Mouse (Mus musculus): ENCODE data around the gene Il22ra1. TPM values are rescaled to one million over a fixed set of nuclear protein-coding genes. Genes with fewer than 3 reads are reported as not detected.

Gene Il22ra1
- polyA plus RNA-seq, 1 experiment from 2014 or later = 0.39 TPM

DNA sequence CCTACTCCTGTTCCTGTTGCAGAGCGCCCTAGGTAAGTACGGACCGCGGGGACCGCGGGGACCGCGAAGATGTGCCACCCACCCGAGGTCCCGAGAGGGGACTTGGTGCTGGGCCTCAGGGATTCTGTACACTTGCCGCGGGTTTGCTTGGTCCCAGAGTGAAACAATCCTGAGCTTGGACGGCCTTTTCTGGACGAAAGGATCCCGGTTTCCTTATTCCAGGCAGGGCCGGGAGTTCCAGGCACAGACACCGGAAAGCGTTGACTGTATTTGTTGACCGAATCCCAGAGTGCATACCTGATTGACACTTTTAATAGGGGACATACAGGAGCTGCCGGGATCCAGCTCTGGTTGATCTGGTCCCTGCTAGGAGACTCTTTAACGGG lies 41.4 kb upstream of the Il22ra1 start:
- TF ChIP-seq EP300 (IDR thresholded peaks at IDR 0.05; ENCODE audit: low read depth) (no peak), CTCF (IDR thresholded peaks at IDR 0.05; ENCODE audit: low read depth) (no peak)
- Histone ChIP-seq H3K4me3 (ENCODE audit: low read depth, low read length) (peak overlapping the region; percentile 65), H3K9me3 (ENCODE audit: low read length) (no peaks in the 10 kb centered on the region), H3K4me2 (ENCODE audit: low read depth, low read length) (peak overlapping the region; percentile 85), H3K9ac (replicated peaks) (peak overlapping the region; percentile 66), H3K36me3 (replicated peaks; ENCODE audit: insufficient read depth, low read length) (no peaks in the 10 kb centered on the region), H3K4me1 (ENCODE audit: insufficient read depth) (peaks cover 6% of the 10 kb centered on the region; the same call in 1 of the 2 replicates), H3K27ac (ENCODE audit: low read depth) (no peak overlapping the region; the same call in 1 of the 2 replicates), H3K27me3 (ENCODE audit: insufficient read depth, low read length) (peaks cover 54% of the 10 kb centered on the region)
- ATAC-seq (peak; percentile 16; the same call in 1 of the 2 replicates), DNase-seq (no peak)
- 2% methylated on average over 21 of the region's 21 CpGs for WGBS (ENCODE audit: insufficient replicate concordance)

DNA sequence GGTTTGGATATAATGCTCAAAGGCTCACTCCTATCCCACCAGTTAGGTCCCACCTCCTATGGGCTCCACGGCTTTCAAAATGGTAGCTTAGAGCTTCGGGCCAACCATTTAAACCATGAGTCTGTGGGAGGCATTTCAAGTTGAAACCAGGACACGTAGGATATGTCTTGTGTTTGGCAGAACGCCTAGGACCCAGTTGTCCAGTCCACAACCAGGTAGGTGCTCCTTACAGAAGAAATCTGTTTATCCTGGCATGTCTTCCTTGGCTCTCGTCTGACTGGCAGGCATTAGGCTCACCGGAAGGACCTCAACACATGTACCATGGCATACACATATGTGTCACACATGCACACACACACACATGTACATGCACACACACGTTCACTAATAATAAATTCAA lies 38.2 kb upstream of the Il22ra1 start:
- no peak for TF ChIP-seq EP300 (IDR thresholded peaks at IDR 0.05; ENCODE audit: low read depth)
- no peak for TF ChIP-seq CTCF (IDR thresholded peaks at IDR 0.05; ENCODE audit: low read depth)
- Histone ChIP-seq H3K9ac (replicated peaks) (no peak overlapping the region), H3K27me3 (ENCODE audit: insufficient read depth, low read length) (peaks cover 44% of the 10 kb centered on the region), H3K27ac (ENCODE audit: low read depth) (no peak overlapping the region), H3K4me3 (ENCODE audit: low read depth, low read length) (no peak overlapping the region), H3K4me2 (ENCODE audit: low read depth, low read length) (no peak overlapping the region), H3K4me1 (ENCODE audit: insufficient read depth) (peaks cover 6% of the 10 kb centered on the region; the same call in 1 of the 2 replicates), H3K36me3 (replicated peaks; ENCODE audit: insufficient read depth, low read length) (no peaks in the 10 kb centered on the region), H3K9me3 (ENCODE audit: low read length) (no peaks in the 10 kb centered on the region)
- 74% methylated on average over 7 of the region's 7 CpGs for WGBS (ENCODE audit: insufficient replicate concordance)
- DNase-seq = no peak
- no peak for ATAC-seq

DNA sequence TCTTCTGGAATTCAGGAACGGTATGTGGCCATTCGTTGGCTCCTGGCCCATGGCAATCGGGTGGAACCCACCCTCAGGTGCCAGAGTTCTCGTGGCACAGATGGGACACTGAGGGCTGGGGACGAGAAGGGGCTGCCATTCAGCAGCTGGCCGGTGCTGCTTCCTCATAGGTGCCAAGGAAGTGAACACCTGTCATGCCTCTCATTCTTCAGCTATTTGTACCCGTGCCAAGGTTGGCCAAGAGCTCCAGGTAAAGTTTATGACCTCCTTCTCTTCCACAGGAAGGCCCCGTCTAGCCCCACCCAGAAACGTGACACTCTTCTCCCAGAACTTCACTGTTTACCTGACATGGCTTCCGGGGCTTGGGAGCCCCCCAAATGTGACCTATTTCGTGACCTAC lies 37.7 kb upstream of the Il22ra1 start:
- Histone ChIP-seq H3K9me3 (ENCODE audit: low read length) (no peaks in the 10 kb centered on the region), H3K36me3 (replicated peaks; ENCODE audit: insufficient read depth, low read length) (no peaks in the 10 kb centered on the region), H3K27ac (ENCODE audit: low read depth) (no peak overlapping the region), H3K9ac (replicated peaks) (no peak overlapping the region), H3K4me2 (ENCODE audit: low read depth, low read length) (no peak overlapping the region), H3K27me3 (ENCODE audit: insufficient read depth, low read length) (peaks cover 40% of the 10 kb centered on the region), H3K4me3 (ENCODE audit: low read depth, low read length) (no peak overlapping the region), H3K4me1 (ENCODE audit: insufficient read depth) (peaks cover 6% of the 10 kb centered on the region; the same call in 1 of the 2 replicates)
- WGBS (ENCODE audit: insufficient replicate concordance) = 67% methylated on average over 11 of the region's 11 CpGs
- ATAC-seq (no peak), DNase-seq (no peak)
- TF ChIP-seq EP300 (IDR thresholded peaks at IDR 0.05; ENCODE audit: low read depth) (no peak), CTCF (IDR thresholded peaks at IDR 0.05; ENCODE audit: low read depth) (no peak)

DNA sequence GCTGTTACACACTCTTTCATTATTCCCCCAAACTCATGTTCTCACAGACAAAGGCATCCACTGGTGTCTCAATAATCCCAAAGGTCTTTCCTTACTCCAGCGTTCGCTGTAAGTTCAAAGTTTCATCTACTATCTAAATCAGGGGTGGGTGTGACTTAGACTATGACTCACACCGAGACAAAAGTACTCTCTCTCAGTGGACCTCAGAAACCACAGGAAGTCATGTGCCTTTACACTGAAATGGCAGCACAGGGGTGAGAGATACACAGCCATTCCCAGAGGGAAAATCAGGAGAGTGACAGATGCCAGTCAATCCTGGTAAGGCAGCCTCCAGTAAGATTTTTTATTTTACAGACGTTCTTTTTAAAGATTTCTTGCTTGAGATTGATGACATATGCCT lies 35.1 kb upstream of the Il22ra1 start:
- no peak overlapping the region for H3K27ac ChIP-seq (ENCODE audit: low read depth)
- H3K4me1 ChIP-seq (ENCODE audit: insufficient read depth) = no peaks in the 10 kb centered on the region
- TF ChIP-seq CTCF (IDR thresholded peaks at IDR 0.05; ENCODE audit: low read depth) (no peak), EP300 (IDR thresholded peaks at IDR 0.05; ENCODE audit: low read depth) (no peak)

DNA sequence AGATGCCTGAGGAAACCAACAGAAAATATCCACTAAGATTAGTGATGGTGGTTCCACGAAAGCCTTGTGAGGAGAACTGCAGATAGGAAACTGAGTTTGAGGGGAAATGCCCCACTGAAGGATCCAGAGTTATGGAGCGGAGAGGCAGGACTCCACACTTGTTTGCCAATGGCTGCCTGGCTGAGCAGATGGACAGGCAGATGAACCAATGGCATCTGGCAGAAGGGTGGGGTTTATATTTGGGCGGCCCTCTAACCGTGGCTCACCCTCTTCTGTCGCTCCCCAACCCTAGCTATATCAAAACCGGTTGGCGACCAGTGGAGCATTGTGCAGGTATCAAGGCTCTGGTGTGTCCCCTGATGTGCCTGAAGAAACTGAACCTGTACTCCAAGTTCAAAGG lies 29.5 kb upstream of the Il22ra1 start:
- no peak for TF ChIP-seq CTCF (IDR thresholded peaks at IDR 0.05; ENCODE audit: low read depth)
- no peak for TF ChIP-seq EP300 (IDR thresholded peaks at IDR 0.05; ENCODE audit: low read depth)
- H3K4me2 ChIP-seq (ENCODE audit: low read depth, low read length) = no peak overlapping the region
- H3K4me3 ChIP-seq (ENCODE audit: low read depth, low read length) = no peak overlapping the region
- ATAC-seq (no peak), DNase-seq (no peak)
- no peaks in the 10 kb centered on the region for H3K27me3 ChIP-seq (ENCODE audit: insufficient read depth, low read length)
- H3K9me3 ChIP-seq (ENCODE audit: low read length) = no peaks in the 10 kb centered on the region
- H3K9ac ChIP-seq (replicated peaks) = no peak overlapping the region
- H3K4me1 ChIP-seq (ENCODE audit: insufficient read depth) = peaks cover 4% of the 10 kb centered on the region
- no peaks in the 10 kb centered on the region for H3K36me3 ChIP-seq (replicated peaks; ENCODE audit: insufficient read depth, low read length)
- 72% methylated on average over 7 of the region's 7 CpGs for WGBS (ENCODE audit: insufficient replicate concordance)
- H3K27ac ChIP-seq (ENCODE audit: low read depth) = no peak overlapping the region

More for the DNA sequence above, 35.1 kb upstream of the Il22ra1 start:
- H3K4me3 ChIP-seq (ENCODE audit: low read depth, low read length) = no peak overlapping the region
- H3K9me3 ChIP-seq (ENCODE audit: low read length) = no peaks in the 10 kb centered on the region
- no peak overlapping the region for H3K9ac ChIP-seq (replicated peaks)
- DNase-seq (no peak), ATAC-seq (no peak)
- H3K4me2 ChIP-seq (ENCODE audit: low read depth, low read length) = no peak overlapping the region
- H3K36me3 ChIP-seq (replicated peaks; ENCODE audit: insufficient read depth, low read length) = no peaks in the 10 kb centered on the region
- 35% methylated on average over 4 of the region's 4 CpGs for WGBS (ENCODE audit: insufficient replicate concordance)
- H3K27me3 ChIP-seq (ENCODE audit: insufficient read depth, low read length) = peaks cover 14% of the 10 kb centered on the region

DNA sequence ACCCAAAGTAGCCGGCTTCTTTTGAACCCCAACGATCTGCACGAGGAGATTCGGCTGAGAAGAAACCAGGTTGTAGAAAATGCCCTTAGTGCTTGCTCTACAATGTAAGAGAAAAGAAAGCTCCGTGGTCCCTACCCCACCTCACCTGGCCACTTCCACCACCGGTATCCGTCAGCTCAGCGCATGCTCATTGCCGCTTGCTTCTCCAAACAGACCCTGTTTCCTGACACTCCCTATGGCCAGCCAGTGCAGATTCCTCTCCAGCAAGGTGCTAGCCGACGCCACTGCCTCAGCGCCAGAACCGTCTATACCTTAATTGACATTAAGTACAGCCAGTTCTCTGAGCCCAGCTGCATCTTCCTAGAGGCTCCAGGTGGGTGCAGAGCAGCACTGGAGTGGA lies 24.5 kb upstream of the Il22ra1 start:
- H3K27me3 ChIP-seq (ENCODE audit: insufficient read depth, low read length) = no peaks in the 10 kb centered on the region
- H3K9me3 ChIP-seq (ENCODE audit: low read length) = no peaks in the 10 kb centered on the region
- peaks cover 16% of the 10 kb centered on the region for H3K4me1 ChIP-seq (ENCODE audit: insufficient read depth)
- H3K36me3 ChIP-seq (replicated peaks; ENCODE audit: insufficient read depth, low read length) = no peaks in the 10 kb centered on the region
- no peak overlapping the region for H3K9ac ChIP-seq (replicated peaks)
- ATAC-seq (no peak), DNase-seq (no peak)
- 59% methylated on average over 13 of the region's 13 CpGs for WGBS (ENCODE audit: insufficient replicate concordance)
- TF ChIP-seq EP300 (IDR thresholded peaks at IDR 0.05; ENCODE audit: low read depth) (no peak), CTCF (IDR thresholded peaks at IDR 0.05; ENCODE audit: low read depth) (no peak)
- H3K27ac ChIP-seq (ENCODE audit: low read depth) = 0 out of 2 replicates have a peak overlapping the region, but pooled peaks have one; percentile 16
- no peak overlapping the region for H3K4me2 ChIP-seq (ENCODE audit: low read depth, low read length)
- H3K4me3 ChIP-seq (ENCODE audit: low read depth, low read length) = no peak overlapping the region

DNA sequence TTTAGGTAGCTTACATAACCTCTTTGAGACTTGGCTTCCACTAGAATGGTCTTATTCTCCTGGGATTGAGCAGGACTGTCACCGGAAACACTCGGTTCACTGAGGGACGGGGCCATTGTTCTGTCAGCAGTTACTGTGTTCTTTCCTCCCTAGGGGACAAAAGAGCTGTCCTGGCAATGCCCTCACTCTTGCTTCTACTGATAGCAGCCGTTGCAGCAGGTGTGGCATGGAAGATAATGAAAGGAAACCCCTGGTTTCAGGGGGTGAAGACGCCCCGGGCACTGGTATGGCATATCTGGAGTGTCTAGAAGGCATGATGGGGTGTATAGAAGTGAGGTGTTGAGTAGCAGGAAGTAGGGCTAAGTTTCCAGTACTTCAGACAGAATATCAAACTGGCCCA lies 24.0 kb upstream of the Il22ra1 start:
- 27% methylated on average over 6 of the region's 6 CpGs for WGBS (ENCODE audit: insufficient replicate concordance)
- ATAC-seq (peak; percentile 22; the same call in 1 of the 2 replicates), DNase-seq (no peak)
- Histone ChIP-seq H3K4me1 (ENCODE audit: insufficient read depth) (peaks cover 16% of the 10 kb centered on the region), H3K36me3 (replicated peaks; ENCODE audit: insufficient read depth, low read length) (no peaks in the 10 kb centered on the region), H3K4me3 (ENCODE audit: low read depth, low read length) (no peak overlapping the region), H3K4me2 (ENCODE audit: low read depth, low read length) (no peak overlapping the region; the same call in 1 of the 2 replicates), H3K9me3 (ENCODE audit: low read length) (no peaks in the 10 kb centered on the region), H3K27ac (ENCODE audit: low read depth) (no peak overlapping the region), H3K9ac (replicated peaks) (no peak overlapping the region), H3K27me3 (ENCODE audit: insufficient read depth, low read length) (no peaks in the 10 kb centered on the region)
- TF ChIP-seq CTCF (IDR thresholded peaks at IDR 0.05; ENCODE audit: low read depth) (no peak), EP300 (IDR thresholded peaks at IDR 0.05; ENCODE audit: low read depth) (peak; percentile 83)
